18 mouse cellular contexts compared by ENCODE assay signal in the genomic region with DNA sequence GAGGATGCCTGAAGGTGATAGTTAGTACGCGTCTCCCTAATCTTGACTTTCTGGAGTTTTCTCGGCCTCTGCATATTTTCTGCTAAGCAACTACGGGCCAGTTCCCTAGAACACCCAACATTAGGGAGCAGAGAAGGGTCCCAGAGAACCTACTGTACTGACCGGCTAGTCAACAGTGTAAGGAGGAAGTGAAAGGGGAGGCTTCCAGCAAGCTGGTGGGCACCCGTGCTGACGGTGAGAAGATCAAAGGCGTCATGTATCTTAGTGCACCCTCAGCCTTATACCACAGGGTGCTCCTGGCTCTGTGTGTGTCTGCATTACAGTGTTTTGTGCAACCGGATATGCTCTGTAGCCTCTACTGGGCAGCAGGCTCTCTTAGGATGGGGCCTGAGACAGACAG.
"Had no signal": no experiment of that assay in that cellular context is flagged by ENCODE, and none has a peak within 500 bp of the region (broad histone marks: within the 10 kb centered on the region; RNA-seq: fewer than 3 reads in every experiment).

No protein-coding gene starts in this region.

- H3K4me3 ChIP-seq: liver, embryonic 15.5 days; lung, embryonic 15.5 days; megakaryocyte, embryonic 14.5 days; midbrain, embryonic 13.5 days; midbrain, embryonic 15.5 days; neural tube, embryonic 12.5 days; stomach, embryonic 15.5 days had no signal

- DNase-seq: liver, postnatal 0 days; lung, adult 2 months; lung, postnatal 14 days; lung, postnatal 36 days; right cerebral cortex, postnatal 14 days; thymus, adult 2 months; thymus, postnatal 36 days had no signal

- H3K4me2 ChIP-seq: liver, embryonic 15.5 days; lung, embryonic 15.5 days; midbrain, embryonic 11.5 days; midbrain, embryonic 13.5 days; midbrain, embryonic 15.5 days; neural tube, embryonic 12.5 days; stomach, embryonic 15.5 days had no signal

- H3K4me1 ChIP-seq: liver, embryonic 15.5 days; lung, embryonic 15.5 days; stomach, embryonic 15.5 days had no signal

- ATAC-seq: liver, postnatal 0 days; lung, postnatal 0 days; midbrain, embryonic 13.5 days; midbrain, embryonic 15.5 days had no signal

- H3K27ac ChIP-seq: liver, embryonic 15.5 days; lung, embryonic 15.5 days; macrophage; midbrain, embryonic 13.5 days; midbrain, embryonic 15.5 days; neural tube, embryonic 12.5 days; stomach, embryonic 15.5 days; stomach, postnatal 0 days had no signal

- H3K9ac ChIP-seq: liver, embryonic 15.5 days; liver, postnatal 0 days; lung, embryonic 15.5 days; midbrain, embryonic 13.5 days; midbrain, embryonic 15.5 days; neural tube, embryonic 12.5 days; stomach, embryonic 15.5 days had no signal

- H3K9me3 ChIP-seq: liver, embryonic 15.5 days; lung, embryonic 15.5 days; midbrain, embryonic 13.5 days; midbrain, embryonic 15.5 days; neural tube, embryonic 12.5 days; stomach, embryonic 15.5 days had no signal

- H3K36me3 ChIP-seq: liver, embryonic 15.5 days; lung, embryonic 15.5 days; midbrain, embryonic 13.5 days; midbrain, embryonic 15.5 days; neural tube, embryonic 12.5 days; stomach, embryonic 15.5 days had no signal

- H3K27me3 ChIP-seq: liver, embryonic 15.5 days; lung, embryonic 15.5 days; midbrain, embryonic 15.5 days; neural tube, embryonic 12.5 days; stomach, embryonic 15.5 days had no signal
